Mouse (Mus musculus): Measurements from ENCODE around the gene Pknox2.

Pknox2 gene

GRCm38 (mm10) chr9:37098600-37098999 is 48.6 kb downstream of the Pknox2 start:
- DNase-seq, result no peak

- DNase-seq, result no peak
Observed at GRCm38 (mm10) chr9:37094230-37094990, 52.8 kb downstream of the Pknox2 start.

GRCm38 (mm10) chr9:37093086-37093485 is 54.1 kb downstream of the Pknox2 start:
- DNase-seq, result no peak

- no peak for DNase-seq
Observed at GRCm38 (mm10) chr9:37089894-37090652, 57.1 kb downstream of the Pknox2 start.

- no peak for DNase-seq
Observed at GRCm38 (mm10) chr9:37085370-37085769, 61.8 kb downstream of the Pknox2 start.

- no peak for DNase-seq
Observed at GRCm38 (mm10) chr9:37082246-37082645, 65.0 kb downstream of the Pknox2 start.

GRCm38 (mm10) chr9:37080309-37080708 is 66.9 kb downstream of the Pknox2 start:
- DNase-seq, result no peak

- no peak for DNase-seq
Observed at GRCm38 (mm10) chr9:37077063-37077418, 70.2 kb downstream of the Pknox2 start.

GRCm38 (mm10) chr9:37076386-37077062 is 70.7 kb downstream of the Pknox2 start:
- DNase-seq, result peak; percentile 33

- DNase-seq, result no peak
Observed at GRCm38 (mm10) chr9:37075903-37076302, 71.3 kb downstream of the Pknox2 start.

- no peak for DNase-seq
Observed at GRCm38 (mm10) chr9:37069391-37070312, 77.6 kb downstream of the Pknox2 start.

GRCm38 (mm10) chr9:37067473-37067830 is 79.8 kb downstream of the Pknox2 start:
- no peak for DNase-seq

GRCm38 (mm10) chr9:37066732-37067472 is 80.3 kb downstream of the Pknox2 start:
- no peak for DNase-seq

- DNase-seq, result no peak
Observed at GRCm38 (mm10) chr9:37061627-37062026, 85.6 kb downstream of the Pknox2 start.

- DNase-seq, result no peak
Observed at GRCm38 (mm10) chr9:37054703-37055102, 92.5 kb downstream of the Pknox2 start.

GRCm38 (mm10) chr9:37053601-37054512 is 93.3 kb downstream of the Pknox2 start:
- peak; percentile 32 for DNase-seq

- DNase-seq, result no peak
Observed at GRCm38 (mm10) chr9:37053041-37053440, 94.2 kb downstream of the Pknox2 start.

GRCm38 (mm10) chr9:37051669-37052068 is 95.5 kb downstream of the Pknox2 start:
- no peak for DNase-seq

GRCm38 (mm10) chr9:37047490-37047889 is 99.7 kb downstream of the Pknox2 start:
- DNase-seq, result no peak

GRCm38 (mm10) chr9:37045875-37046274 is 101.3 kb downstream of the Pknox2 start:
- DNase-seq, result no peak

- no peak for DNase-seq
Observed at GRCm38 (mm10) chr9:37044165-37044564, 103.0 kb downstream of the Pknox2 start.
